Mouse (Mus musculus): ENCODE data around the gene Tm6sf2. TPM values are rescaled to one million over a fixed set of nuclear protein-coding genes. Genes with fewer than 3 reads are reported as not detected.
A peak's percentile ranks its signal among the peaks of the same experiment; 100 is the strongest.

Tm6sf2 gene
- total RNA-seq, 2 experiments from 2014 or later: 1.7 to 2.4 TPM

- peak; percentile 66 to 72 for DNase-seq (ENCODE audit: low spot score in 2 of 2)
- intact Hi-C loops (cut with DNase I): no loop called here
Measured at GRCm38 (mm10) chr8:70128435-70128834, 55.7 kb downstream of the Tm6sf2 start.

- intact Hi-C loops (cut with DNase I): no loop called here
- DNase-seq (ENCODE audit: low spot score in 2 of 2): peak; percentile 74 to 81
Measured at GRCm38 (mm10) chr8:70129309-70129952, 56.7 kb downstream of the Tm6sf2 start.

Small RNA genes within 50 kb of the gene (microRNA-seq; reads per million reads assigned to microRNA genes)
- gene Mir7066: 15.5 to 20.6 reads per million in 2 experiments

Other genes starting within 250 kb of the Tm6sf2 start
- 10 to 100 TPM; 23.0 to 27.4 TPM for gene Pbx4, start 240.4 kb upstream of the Tm6sf2 start, total RNA-seq (2021)
- gene Cilp2, start 185.2 kb upstream of the Tm6sf2 start, total RNA-seq (2021): 1 to 10 TPM; 1.9 to 2.2 TPM
- gene Tssk6, start 170.7 kb upstream of the Tm6sf2 start, total RNA-seq (2021): under 1 TPM in 1 of 2 experiments, not detected in 1; 0.34 TPM
- 100 to 1,000 TPM; 126 to 135 TPM for gene Ndufa13, start 170.4 kb upstream of the Tm6sf2 start, total RNA-seq (2021)
- 10 to 100 TPM; 23.4 to 29.8 TPM for gene Yjefn3, start 170.2 kb upstream of the Tm6sf2 start, total RNA-seq (2021)
- gene Gatad2a, start 76.5 kb upstream of the Tm6sf2 start, total RNA-seq (2021): 10 to 100 TPM; 23.1 to 25.2 TPM
- 10 to 100 TPM; 82.8 to 83.3 TPM for gene Mau2, start 30.2 kb upstream of the Tm6sf2 start, total RNA-seq (2021)
- 10 to 100 TPM; 47.7 to 52.0 TPM for gene Sugp1, start 30.1 kb upstream of the Tm6sf2 start, total RNA-seq (2021)
- 10 to 100 TPM; 17.9 to 20.9 TPM for gene Hapln4, start 10.5 kb downstream of the Tm6sf2 start, total RNA-seq (2021)
- 100 to 1,000 TPM; 342 to 344 TPM for gene Ncan, start 47.9 kb downstream of the Tm6sf2 start, total RNA-seq (2021)
- gene Nr2c2ap, start 58.4 kb downstream of the Tm6sf2 start, total RNA-seq (2021): 10 to 100 TPM; 25.5 to 28.1 TPM
- gene Rfxank, start 66.2 kb downstream of the Tm6sf2 start, total RNA-seq (2021): 1 to 10 TPM; 9.2 to 9.6 TPM
- gene Borcs8, start 66.6 kb downstream of the Tm6sf2 start, total RNA-seq (2021): 10 to 100 TPM; 44.3 to 48.7 TPM
- not detected for gene Mef2b, start 66.8 kb downstream of the Tm6sf2 start, total RNA-seq (2021)
- gene Tmem161a, start 99.4 kb downstream of the Tm6sf2 start, total RNA-seq (2021): 10 to 100 TPM; 51.3 to 53.2 TPM
- gene Slc25a42, start 139.4 kb downstream of the Tm6sf2 start, total RNA-seq (2021): 10 to 100 TPM; 32.7 to 34.5 TPM
- 100 to 1,000 TPM; 116 to 117 TPM for gene Sugp2, start 161.3 kb downstream of the Tm6sf2 start, total RNA-seq (2021)
- 10 to 100 TPM; 57.1 to 68.7 TPM for gene Armc6, start 161.5 kb downstream of the Tm6sf2 start, total RNA-seq (2021)
- gene Homer3, start 209.9 kb downstream of the Tm6sf2 start, total RNA-seq (2021): 10 to 100 TPM; 10.5 to 12.9 TPM
- gene Ddx49, start 229.6 kb downstream of the Tm6sf2 start, total RNA-seq (2021): 10 to 100 TPM; 43.5 to 44.6 TPM
- gene Cope, start 229.6 kb downstream of the Tm6sf2 start, total RNA-seq (2021): 100 to 1,000 TPM; 122 to 132 TPM
- 100 to 1,000 TPM; 118 to 126 TPM for gene Cers1, start 242.9 kb downstream of the Tm6sf2 start, total RNA-seq (2021)

All from left cerebral cortex, postnatal 14 days (tissue).